ENCODE assay signal across 25 mouse cellular contexts in the genomic region with DNA sequence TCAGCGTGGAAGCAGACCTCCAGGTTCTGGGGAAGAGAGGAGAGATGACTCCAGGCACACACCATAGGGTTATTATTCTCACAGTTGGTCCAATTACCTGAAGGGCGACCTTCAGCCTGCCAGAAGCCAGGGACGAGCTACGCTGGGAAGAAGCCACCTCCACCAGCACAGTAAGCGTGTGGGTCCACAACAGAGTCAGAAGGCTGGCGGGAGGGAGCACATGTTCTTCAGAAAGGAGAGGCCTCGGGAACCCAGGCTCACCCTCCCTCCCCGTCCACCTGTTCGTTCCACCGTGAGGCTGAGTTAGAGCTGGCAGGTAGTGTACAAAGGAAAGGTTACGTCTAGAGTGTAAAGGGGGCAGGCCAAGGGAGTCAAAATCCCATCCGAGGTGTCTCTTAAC.
"Had no signal": no experiment of that assay in that cellular context is flagged by ENCODE, and none has a peak within 500 bp of the region (broad histone marks: within the 10 kb centered on the region; RNA-seq: fewer than 3 reads in every experiment).

No protein-coding gene starts in this region.

- H3K27ac ChIP-seq: kidney, embryonic 15.5 days; left cerebral cortex, adult 2 months; limb, embryonic 12.5 days; limb, embryonic 15.5 days; liver, embryonic 14.5 days; macrophage; midbrain, embryonic 12.5 days; midbrain, embryonic 15.5 days; neural tube, embryonic 12.5 days; neural tube, embryonic 15.5 days; stomach, postnatal 0 days had no signal

- H3K9me3 ChIP-seq: kidney, embryonic 15.5 days; limb, embryonic 12.5 days; limb, embryonic 15.5 days; midbrain, embryonic 12.5 days; midbrain, embryonic 15.5 days; neural tube, embryonic 12.5 days; neural tube, embryonic 15.5 days had no signal

- ATAC-seq: liver, postnatal 0 days; lung, postnatal 0 days; midbrain, embryonic 15.5 days had no signal

- H3K4me1 ChIP-seq: limb, embryonic 12.5 days; midbrain, embryonic 12.5 days; midbrain, embryonic 15.5 days; neural tube, embryonic 12.5 days; neural tube, embryonic 15.5 days had no signal

- DNase-seq: kidney, postnatal 10 days; kidney, postnatal 36 days; layer of hippocampus, adult 9-11 months; layer of hippocampus, postnatal 36 days; left cerebral cortex, postnatal 4 days; liver, postnatal 0 days; lung, embryonic 14.5 days; right cerebral cortex, adult 18-20 months; right cerebral cortex, postnatal 14 days; right cerebral cortex, postnatal 4 days; thymus, adult 2 months; thymus, postnatal 14 days; thymus, postnatal 4 days had no signal

- H3K27me3 ChIP-seq: kidney, embryonic 15.5 days; limb, embryonic 12.5 days; limb, embryonic 15.5 days; midbrain, embryonic 12.5 days; midbrain, embryonic 15.5 days; neural tube, embryonic 12.5 days; neural tube, embryonic 15.5 days had no signal

- H3K4me3 ChIP-seq: kidney, embryonic 15.5 days; left cerebral cortex, adult 2 months; limb, embryonic 12.5 days; limb, embryonic 15.5 days; midbrain, embryonic 12.5 days; midbrain, embryonic 15.5 days; neural tube, embryonic 12.5 days; neural tube, embryonic 15.5 days had no signal
